Mouse (Mus musculus) heart, adult 2 months (tissue): Measurements from ENCODE around the gene D230025D16Rik. TPM values are rescaled to one million over a fixed set of nuclear protein-coding genes. Genes with fewer than 3 reads are reported as not detected.

Experiments used
- DNase-seq, 2 experiments: peaks; one replicate each; pipeline ENCODE4 v3.0.0; 2021
- H3K27ac ChIP-seq: fragments of 200-600 bp; 2 replicates; pipeline ENCODE4 v1.8.1; 2022
- H3K27me3 ChIP-seq: fragments of 200-500 bp; 2 replicates; pipeline ENCODE4 v1.6.1; 2012; ENCODE audit warnings: mild to moderate bottlenecking, low read length, inconsistent platforms, mixed read lengths; ENCODE audit not compliant: control insufficient read depth, insufficient read depth
- H3K36me3 ChIP-seq: fragments of 200-500 bp; 2 replicates; pipeline ENCODE4 v1.6.1; 2012; ENCODE audit warnings: low read length, inconsistent platforms; ENCODE audit not compliant: control insufficient read depth, insufficient read depth
- H3K4me1 ChIP-seq: fragments of 200-500 bp; 2 replicates; pipeline ENCODE4 v1.6.1; 2011; ENCODE audit warnings: low read length; ENCODE audit not compliant: control insufficient read depth, insufficient read depth
- H3K4me3 ChIP-seq: fragments of 200-600 bp; 2 replicates; pipeline ENCODE4 v1.8.1; 2022
- H3K79me2 ChIP-seq: fragments of 200-500 bp; replicated peaks from 2 replicates; pipeline ENCODE4 v1.6.1; 2012; ENCODE audit warnings: mild to moderate bottlenecking, inconsistent platforms, low read length, moderate library complexity, mixed read lengths; ENCODE audit not compliant: control insufficient read depth, insufficient read depth
- H3K9ac ChIP-seq: fragments of 200-500 bp; 2 replicates; pipeline ENCODE4 v1.6.1; 2012; ENCODE audit warnings: low read depth, mild to moderate bottlenecking, control low read depth, inconsistent platforms, low read length, mixed read lengths
- CTCF ChIP-seq: fragments of 200-600 bp; IDR thresholded peaks from 2 replicates; pipeline ENCODE4 v1.8.1; 2022; ENCODE audit warnings: antibody characterized with exemption, mild to moderate bottlenecking, moderate library complexity
- EP300 ChIP-seq: fragments of 200-500 bp; IDR thresholded peaks from 2 replicates; pipeline ENCODE4 v1.6.1; 2011; ENCODE audit warnings: low read depth, low read length, control low read depth; ENCODE audit not compliant: insufficient read depth
- POLR2A ChIP-seq: fragments of 200-500 bp; IDR thresholded peaks from 2 replicates; pipeline ENCODE4 v1.6.1; 2011; ENCODE audit warnings: mild to moderate bottlenecking, low read depth, low read length, control low read depth; ENCODE audit not compliant: insufficient read depth
- WGBS: fragments of 180-500 bp; shearing (Covaris S2); methylation state at CpG from one replicate; pipeline ENCODE4 v1.1.7; 2018; 5-methylcytosine and 5-hydroxymethylcytosine counted together
- intact Hi-C: fragments of 180-260 bp; cut with DNase I; formaldehyde crosslinking; loops from one replicate; pipeline ENCODE4 v1.15.1; 2025
- polyA plus RNA-seq: library from polyadenylated mRNA; depleted of rRNA; stranded (reverse); fragments of >200 nt; gene quantifications from 2 replicates; pipeline ENCODE4 v1.2.3, GENCODE M21; 2012
- total RNA-seq, 2 experiments: library from RNA; stranded (reverse); gene quantifications; 2 replicates each; pipeline ENCODE4 v1.2.3; 2021

Gene D230025D16Rik
- total and polyA plus RNA-seq, 3 experiments = 16.5 to 20.3 (median 19.2) TPM

- Histone ChIP-seq H3K27me3 (no peaks in the 10 kb centered on the region), H3K36me3 (no peaks in the 10 kb centered on the region), H3K4me3 (no peak overlapping the region), H3K4me1 (no peaks in the 10 kb centered on the region), H3K9ac (no peak overlapping the region), H3K79me2 (no peaks in the 10 kb centered on the region; the same call in 1 of the 2 replicates), H3K27ac (no peak overlapping the region)
- intact Hi-C loops = no loop called here
- WGBS = 95% methylated on average over 5 of the region's 5 CpGs
- TF ChIP-seq EP300 = no peak
- TF ChIP-seq POLR2A = no peak
- no peak for TF ChIP-seq CTCF
- DNase-seq = no peak
Observed at GRCm38 (mm10) chr8:105192182-105192581, 32.8 kb upstream of the D230025D16Rik start.

- 83% methylated on average over 1 of the region's 1 CpGs for WGBS
Observed at GRCm38 (mm10) chr8:105205748-105206147, 19.2 kb upstream of the D230025D16Rik start.

GRCm38 (mm10) chr8:105206766-105207275 lies 18.1 kb upstream of the D230025D16Rik start:
- Histone ChIP-seq H3K4me3 (no peak overlapping the region), H3K4me1 (no peaks in the 10 kb centered on the region), H3K79me2 (no peaks in the 10 kb centered on the region), H3K36me3 (no peaks in the 10 kb centered on the region; the same call in 1 of the 2 replicates), H3K9ac (no peak overlapping the region), H3K27ac (no peak overlapping the region), H3K27me3 (no peaks in the 10 kb centered on the region)
- TF ChIP-seq CTCF (no peak), EP300 (no peak), POLR2A (no peak)
- no peak for DNase-seq
- intact Hi-C loops = no loop called here
- WGBS = 72% methylated on average over 7 of the region's 7 CpGs

More at GRCm38 (mm10) chr8:105205748-105206147, 19.2 kb upstream of the D230025D16Rik start:
- H3K27me3 ChIP-seq = no peaks in the 10 kb centered on the region
- no peaks in the 10 kb centered on the region for H3K4me1 ChIP-seq
- H3K4me3 ChIP-seq = no peak overlapping the region
- no peak overlapping the region for H3K27ac ChIP-seq
- intact Hi-C loops = no loop called here
- TF ChIP-seq POLR2A (no peak), CTCF (no peak), EP300 (no peak)
- H3K9ac ChIP-seq = no peak overlapping the region
- H3K36me3 ChIP-seq = no peaks in the 10 kb centered on the region; the same call in 1 of the 2 replicates
- no peaks in the 10 kb centered on the region for H3K79me2 ChIP-seq
- no peak for DNase-seq

- no peak overlapping the region for H3K4me3 ChIP-seq
- H3K4me1 ChIP-seq = no peaks in the 10 kb centered on the region
- TF ChIP-seq POLR2A (no peak), EP300 (no peak), CTCF (no peak)
- no peak overlapping the region for H3K9ac ChIP-seq
- 89% methylated on average over 2 of the region's 2 CpGs for WGBS
- no peak overlapping the region for H3K27ac ChIP-seq
- intact Hi-C loops = no loop called here
- H3K27me3 ChIP-seq = no peaks in the 10 kb centered on the region
- no peak for DNase-seq
- H3K36me3 ChIP-seq = no peaks in the 10 kb centered on the region; the same call in 1 of the 2 replicates
- no peaks in the 10 kb centered on the region for H3K79me2 ChIP-seq
Observed at GRCm38 (mm10) chr8:105207675-105208273, 17.2 kb upstream of the D230025D16Rik start.

- TF ChIP-seq CTCF = no peak
- 66% methylated on average over 1 of the region's 1 CpGs for WGBS
- Histone ChIP-seq H3K36me3 (no peaks in the 10 kb centered on the region; the same call in 1 of the 2 replicates), H3K27me3 (no peaks in the 10 kb centered on the region), H3K9ac (no peak overlapping the region), H3K4me1 (no peaks in the 10 kb centered on the region), H3K27ac (no peak overlapping the region), H3K79me2 (no peaks in the 10 kb centered on the region), H3K4me3 (no peak overlapping the region)
- no peak for DNase-seq
- intact Hi-C loops = no loop called here
Observed at GRCm38 (mm10) chr8:105209153-105210110, 15.5 kb upstream of the D230025D16Rik start.

- no peaks in the 10 kb centered on the region for H3K27me3 ChIP-seq
- H3K27ac ChIP-seq = no peak overlapping the region
- DNase-seq = no peak
- H3K9ac ChIP-seq = no peak overlapping the region
- intact Hi-C loops = no loop called here
- no peaks in the 10 kb centered on the region for H3K79me2 ChIP-seq
- H3K4me3 ChIP-seq = no peak overlapping the region
- TF ChIP-seq EP300 (no peak), POLR2A (no peak), CTCF (peak; percentile 36; the same call in 1 of the 2 replicates)
- H3K4me1 ChIP-seq = no peaks in the 10 kb centered on the region
- WGBS = 89% methylated on average over 5 of the region's 5 CpGs
- H3K36me3 ChIP-seq = no peaks in the 10 kb centered on the region; the same call in 1 of the 2 replicates
Observed at GRCm38 (mm10) chr8:105214104-105214503, 10.8 kb upstream of the D230025D16Rik start.
